Mouse (Mus musculus): ENCODE measurements at regions not wholly inside any gene's neighbourhood (a gene's known extent, or its start where the extent isn't known, plus 50 kb on each side); places are given as distances from the start of the nearest gene placed in this dataset.
A peak's percentile ranks its signal among the peaks of the same experiment; 100 is the strongest.

GRCm38 (mm10) chr12:29122931-29123330 lies 371.3 kb downstream of the Eipr1 start:
- DNase-seq, result peak; percentile 36

- peak; percentile 45 for DNase-seq
These were observed 372.6 kb downstream of the Eipr1 start for GRCm38 (mm10) chr12:29124079-29124668.

- DNase-seq, result peak; percentile 73
These were observed 377.2 kb downstream of the Eipr1 start for GRCm38 (mm10) chr12:29128844-29129243.

DNA sequence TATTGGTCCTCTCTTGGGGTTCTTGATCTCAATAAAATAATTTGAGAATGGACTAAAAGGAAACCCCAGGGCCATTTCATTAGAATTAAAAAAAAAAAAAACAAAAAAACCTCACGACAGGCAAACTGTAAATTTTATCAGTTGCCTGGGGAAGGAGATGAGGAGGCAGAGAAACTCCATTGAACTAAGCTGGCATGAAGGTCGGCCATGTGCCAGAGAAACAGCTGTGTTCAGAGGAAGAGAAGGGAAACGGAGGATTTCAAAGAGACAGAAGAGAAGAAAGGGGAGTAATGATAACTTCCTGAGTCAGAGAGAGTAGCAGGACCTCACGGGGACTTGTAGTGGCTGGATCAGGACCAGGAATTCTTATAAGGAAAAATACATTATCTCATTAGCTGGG lies 377.7 kb downstream of the Eipr1 start:
- DNase-seq, result no peak

- DNase-seq, result no peak
These were observed 382.7 kb downstream of the Eipr1 start for GRCm38 (mm10) chr12:29134326-29134725.

GRCm38 (mm10) chr12:29136850-29137268 lies 385.3 kb downstream of the Eipr1 start:
- DNase-seq, result peak; percentile 80

- DNase-seq, result peak; percentile 42
These were observed 385.9 kb downstream of the Eipr1 start for GRCm38 (mm10) chr12:29137455-29137854.

- no peak for DNase-seq
These were observed 387.6 kb upstream of the Myt1l start for GRCm38 (mm10) chr12:29140576-29140975.

DNA sequence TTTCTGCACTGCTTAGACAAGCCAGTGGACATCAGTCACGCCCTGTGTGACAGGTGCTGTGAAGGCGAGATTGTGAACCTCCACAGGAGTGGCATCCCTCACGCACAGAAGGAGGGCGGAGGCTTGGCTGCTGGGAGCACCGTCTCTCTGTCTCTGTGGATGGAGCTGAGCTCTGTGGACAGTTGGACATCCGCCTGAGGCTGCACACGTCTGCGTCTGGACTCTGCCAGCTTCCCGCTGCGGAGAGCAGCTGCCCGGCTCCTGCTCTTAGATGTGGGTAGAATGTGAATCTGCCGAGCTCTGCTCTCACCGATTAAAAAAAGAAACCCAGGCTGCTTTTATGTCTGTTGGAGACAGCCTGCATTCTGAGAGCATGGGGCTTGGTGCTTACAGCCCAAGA lies 387.1 kb upstream of the Myt1l start:
- DNase-seq, result peak; percentile 18

DNA sequence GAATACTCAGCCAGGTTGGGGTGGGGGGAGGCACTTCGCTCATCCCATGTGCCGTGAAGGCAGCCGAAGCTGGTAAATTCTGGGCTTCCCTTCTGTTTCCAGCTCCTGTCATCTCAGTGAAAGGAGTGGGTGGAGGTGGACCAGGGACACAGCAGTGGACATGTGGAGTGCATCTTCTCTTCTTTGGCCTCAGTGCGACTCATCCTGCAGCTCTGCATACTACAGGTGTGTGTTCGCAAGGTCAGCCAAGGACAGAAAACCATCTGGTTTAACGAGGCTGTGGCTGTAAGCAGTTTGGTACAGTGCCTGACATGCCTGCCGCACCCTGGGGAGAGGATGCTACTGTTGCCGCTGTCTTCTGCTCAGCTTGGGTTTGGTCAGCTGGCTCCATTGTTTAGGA lies 386.3 kb upstream of the Myt1l start:
- DNase-seq, result no peak

DNA sequence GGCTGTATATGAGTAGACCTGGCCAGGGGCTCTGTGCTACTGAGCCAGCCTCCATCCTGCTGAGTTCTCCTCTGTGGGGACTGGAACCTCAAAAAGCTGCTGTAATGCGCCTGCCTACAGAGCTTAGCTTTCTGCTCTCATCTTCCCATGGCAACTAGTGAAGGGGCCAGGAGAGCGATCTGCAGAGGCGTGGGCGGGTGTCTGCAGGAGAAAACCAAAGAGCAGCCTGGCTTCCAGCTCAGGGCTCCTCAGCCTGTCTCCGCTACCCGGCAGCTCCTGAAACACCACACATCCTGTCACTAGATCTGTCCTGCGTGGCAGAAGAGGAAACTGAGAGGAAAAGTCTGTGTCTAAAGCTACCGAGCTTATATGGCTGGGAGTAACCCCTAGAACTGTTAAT lies 384.9 kb upstream of the Myt1l start:
- DNase-seq, result no peak

GRCm38 (mm10) chr12:29160920-29161319 lies 367.3 kb upstream of the Myt1l start:
- DNase-seq, result no peak

DNA sequence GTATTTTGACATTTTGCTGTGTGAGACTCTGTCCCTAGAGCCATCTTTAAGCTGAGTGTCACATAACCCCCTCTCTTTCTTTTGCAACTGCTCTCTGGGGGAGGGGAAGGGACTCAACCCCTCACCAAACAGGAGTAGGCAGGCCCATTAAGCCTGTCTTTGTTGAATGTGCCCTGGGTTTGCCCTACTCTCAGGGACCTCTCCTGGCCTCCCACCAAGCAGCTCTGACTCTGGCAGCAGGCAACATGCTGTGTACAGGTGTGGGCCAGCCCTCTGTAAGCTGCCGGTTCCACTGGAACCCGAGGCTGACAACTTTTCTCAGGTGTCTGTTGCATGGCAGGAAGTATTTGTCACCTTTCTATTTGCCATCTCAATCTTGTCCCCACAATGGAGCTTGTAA lies 366.6 kb upstream of the Myt1l start:
- DNase-seq, result no peak

DNA sequence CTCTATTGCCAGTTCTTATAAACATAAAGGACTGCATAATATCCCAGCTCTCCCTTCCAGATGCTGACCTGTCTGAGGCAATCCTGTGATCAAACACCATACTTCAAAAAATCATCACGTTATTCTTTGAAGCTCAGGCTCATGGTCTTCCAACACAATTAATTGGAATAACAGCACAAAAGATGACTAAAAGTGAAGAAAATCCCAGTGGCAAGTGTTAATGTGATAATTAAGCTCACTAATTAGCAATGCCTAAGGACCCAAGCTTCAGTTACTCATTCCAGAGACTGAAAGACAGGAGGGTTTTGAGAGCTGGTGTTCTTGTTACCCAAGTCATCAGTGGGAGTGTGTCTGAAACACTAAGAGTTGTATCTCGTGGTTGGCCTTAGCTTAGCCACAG lies 363.5 kb upstream of the Myt1l start:
- DNase-seq, result no peak

- DNase-seq, result no peak
These were observed 361.9 kb upstream of the Myt1l start for GRCm38 (mm10) chr12:29166316-29166715.

DNA sequence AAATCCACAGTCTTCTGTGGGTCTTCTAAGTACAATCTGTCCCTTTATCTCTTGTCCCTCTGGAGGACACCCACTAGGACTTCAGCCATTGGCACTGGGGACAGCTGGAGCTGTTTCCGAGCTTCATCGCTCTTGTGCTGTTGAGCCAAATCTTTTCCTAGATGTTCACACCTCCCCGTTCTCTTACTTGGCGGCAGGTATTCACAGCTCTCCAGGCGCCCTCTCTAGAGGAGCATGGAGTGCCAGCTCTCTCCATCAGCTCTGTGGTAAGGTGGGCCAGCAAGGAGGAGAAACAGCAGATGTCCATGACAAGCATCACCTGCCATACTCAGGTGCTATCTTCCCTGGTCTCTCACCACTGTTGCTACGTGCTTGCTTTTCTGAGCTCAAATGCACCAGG lies 360.3 kb upstream of the Myt1l start:
- DNase-seq, result no peak

- no peak for DNase-seq
These were observed 352.3 kb upstream of the Myt1l start for GRCm38 (mm10) chr12:29175698-29176440.

- no peak for DNase-seq
These were observed 351.0 kb upstream of the Myt1l start for GRCm38 (mm10) chr12:29177145-29177544.

DNA sequence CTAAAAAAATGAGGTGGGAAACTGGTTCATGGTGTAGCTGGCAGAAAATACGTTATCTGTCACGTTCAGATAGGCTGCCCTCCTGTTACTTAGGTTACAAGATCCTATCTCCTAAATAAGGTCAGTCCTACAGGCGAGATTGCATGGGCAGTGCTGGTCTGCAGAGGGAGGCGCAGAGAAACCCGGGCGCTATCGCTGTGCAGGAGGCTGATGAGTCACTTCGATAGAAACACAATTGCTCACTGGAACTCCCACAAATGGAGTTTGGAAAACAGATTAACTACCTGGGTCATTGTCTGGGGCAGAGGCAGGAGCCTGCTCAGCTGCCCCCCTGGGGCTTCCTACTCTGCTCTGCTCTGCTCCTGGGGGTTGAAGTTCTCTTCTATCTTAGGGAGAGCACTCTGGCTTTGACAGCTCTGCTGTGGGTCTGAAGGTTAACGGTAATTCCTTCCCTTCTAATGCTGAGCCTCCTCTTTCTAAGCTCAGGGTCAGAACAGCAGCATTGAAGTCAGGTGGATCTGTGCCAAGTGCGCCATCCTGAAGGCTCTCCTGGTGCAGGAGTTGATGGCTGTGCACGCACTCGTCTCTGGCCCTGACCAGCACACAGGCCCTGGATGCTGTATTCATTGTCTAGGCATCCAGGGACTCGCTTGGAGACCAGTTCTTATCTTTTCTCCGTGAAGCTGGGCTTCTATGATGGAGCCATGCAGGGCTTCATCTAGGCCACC lies 349.9 kb upstream of the Myt1l start:
- DNase-seq, result peak; percentile 78

DNA sequence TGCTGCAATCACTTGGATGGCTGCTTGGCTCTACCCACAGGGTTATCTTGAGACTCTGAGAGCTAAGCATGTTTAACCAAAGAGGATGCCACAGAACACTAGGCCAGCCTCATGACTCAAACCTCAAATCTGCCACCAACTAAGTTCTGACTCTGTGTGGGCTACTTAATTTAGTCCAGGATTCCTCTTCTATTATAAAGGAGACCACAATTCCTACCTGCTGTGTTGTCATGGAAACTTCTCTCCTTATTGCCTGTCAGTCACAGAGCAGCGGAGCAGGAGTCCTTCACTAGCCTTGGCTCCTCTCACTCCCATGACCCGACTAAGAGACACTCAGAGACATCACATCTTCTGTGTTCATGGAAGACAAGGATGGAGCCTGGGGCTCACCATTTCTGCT lies 348.8 kb upstream of the Myt1l start:
- DNase-seq, result no peak

DNA sequence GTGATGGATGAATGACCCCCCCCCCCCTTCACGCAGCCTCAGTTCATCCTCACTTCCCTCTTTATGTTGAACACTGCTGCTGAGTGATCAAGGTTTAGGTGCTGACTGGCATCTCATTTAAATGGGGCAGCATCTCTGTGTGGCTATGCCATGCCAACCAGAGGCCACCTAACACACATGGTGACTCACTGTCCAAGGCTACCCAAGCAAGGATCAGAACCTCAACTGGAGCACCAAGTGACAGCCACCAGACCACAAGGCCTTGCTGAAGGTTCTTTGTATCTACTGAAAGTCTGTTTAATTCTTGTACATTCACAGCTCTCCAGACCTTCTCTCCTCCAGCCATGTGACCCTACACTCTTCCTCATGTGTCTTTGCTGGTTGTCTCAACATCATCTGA lies 347.6 kb upstream of the Myt1l start:
- DNase-seq, result no peak

- DNase-seq, result no peak
These were observed 340.6 kb upstream of the Myt1l start for GRCm38 (mm10) chr12:29187619-29188018.

- DNase-seq, result peak; percentile 43
These were observed 335.8 kb upstream of the Myt1l start for GRCm38 (mm10) chr12:29192391-29192790.

GRCm38 (mm10) chr12:29211946-29212345 lies 316.2 kb upstream of the Myt1l start:
- no peak for DNase-seq

Measured in adrenal gland, postnatal 10 days (tissue).